Mouse (Mus musculus) C2C12 (cell line): Measurements from ENCODE around the gene Ormdl3.

Experiments used
- CTCF ChIP-seq: IDR thresholded peaks from one replicate; pipeline ENCODE4 v1.5.1; 2011; ENCODE audit not compliant: control insufficient read depth, insufficient read depth, insufficient read length
- MYOD1 ChIP-seq: IDR thresholded peaks from one replicate; pipeline ENCODE4 v1.6.1; 2011; ENCODE audit warnings: low read depth; ENCODE audit not compliant: control insufficient read depth, insufficient read length
- MYOG ChIP-seq: IDR thresholded peaks from one replicate; pipeline ENCODE4 v1.6.1; 2011; ENCODE audit not compliant: control insufficient read depth, insufficient read length; ENCODE audit errors: extremely low read depth
- USF1 ChIP-seq: IDR thresholded peaks from one replicate; pipeline ENCODE4 v1.6.1; 2011; ENCODE audit warnings: low read depth, mild to moderate bottlenecking, control low read depth, moderate library complexity

DNA sequence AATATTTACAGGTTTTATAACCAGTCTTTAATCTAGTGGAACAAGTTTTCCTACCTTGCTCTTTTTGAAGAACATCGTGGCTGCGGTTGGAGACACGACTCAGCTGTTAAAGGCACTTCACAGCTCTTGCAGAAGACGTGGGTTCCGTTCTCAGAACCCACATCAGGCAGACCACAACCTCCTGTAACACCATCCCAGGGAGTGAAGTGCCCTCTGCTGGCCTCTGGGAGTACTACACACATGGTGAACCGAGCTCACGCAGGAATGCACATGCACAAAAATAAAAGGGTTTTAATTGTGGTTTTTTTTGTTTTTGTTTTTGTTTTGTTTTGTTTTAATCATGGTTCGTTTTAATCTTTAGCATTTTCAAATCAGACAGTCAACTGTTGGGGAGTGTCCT is 18.8 kb downstream of the Ormdl3 start:
- TF ChIP-seq CTCF (no peak), MYOG (no peak), USF1 (no peak), MYOD1 (no peak)
